ENCODE assay signal across 8 mouse cellular contexts in genomic region chr2:153694462-153695085, GRCm38 (mm10). TPM values are rescaled to one million over a fixed set of nuclear protein-coding genes. Genes with fewer than 3 reads are reported as not detected.
DNase-seq lines count a peak whose midpoint lies in the region; ATAC-seq lines count a peak whose summit lies in the region.

No protein-coding gene starts in this region.

- no peaks in the 10 kb centered on the region for H3K9me3 ChIP-seq in liver, embryonic 11.5 days (ENCODE audit: control insufficient read depth, low read length)

- no peak overlapping the region for H3K27ac ChIP-seq in liver, embryonic 11.5 days (ENCODE audit: low read depth, low read length)

- H3K4me3 ChIP-seq in liver, embryonic 11.5 days (ENCODE audit: low read depth, low read length) = no peak overlapping the region

- intact Hi-C loops in heart, postnatal 10 days (cut with DNase I) = no loop called here

- no peaks in the 10 kb centered on the region for H3K4me1 ChIP-seq in liver, embryonic 11.5 days (replicated peaks; ENCODE audit: control insufficient read depth, insufficient read depth, low read length)

- H3K27me3 ChIP-seq in liver, embryonic 11.5 days (replicated peaks; ENCODE audit: control insufficient read depth, insufficient read depth, low read length) = no peaks in the 10 kb centered on the region

- ATAC-seq in erythroid progenitor cell, adult 5-6 weeks (replicated peaks; ENCODE audit: low FRiP score, poor library complexity, severe bottlenecking) = peak; percentile 83
- 0 out of 2 replicates have a peak, but pooled peaks have one; percentile 31 for ATAC-seq in liver, embryonic 11.5 days (replicated peaks; ENCODE audit: low FRiP score)

- H3K4me2 ChIP-seq in liver, embryonic 11.5 days = no peak overlapping the region

- no peaks in the 10 kb centered on the region for H3K36me3 ChIP-seq in liver, embryonic 11.5 days (ENCODE audit: control insufficient read depth, insufficient read depth, low read length)

- H3K9ac ChIP-seq in liver, embryonic 11.5 days (ENCODE audit: low read depth, low read length) = no peak overlapping the region

- peak; percentile 34 to 60 for DNase-seq in heart, postnatal 10 days
- no peak for DNase-seq in heart, adult 11 months
- DNase-seq in CD4-positive, CD25-positive, alpha-beta regulatory T cell, adult 2 months (ENCODE audit: low read depth, low spot score) = peak; percentile 84
- peak; percentile 81 for DNase-seq in adrenal gland, postnatal 10 days
- DNase-seq in liver, embryonic 11.5 days (ENCODE audit: low spot score) = no peak
- peak; percentile 56 for DNase-seq in spleen, adult 12 weeks (ENCODE audit: low spot score)
- DNase-seq in adipocyte (ENCODE audit: low spot score) = no peak

- WGBS in liver, embryonic 11.5 days = 58% methylated on average over 19 of the region's 19 CpGs

RNA-seq across cellular contexts. Expression of gene Dnmt3c, which starts 1.9 kb away (rescaled TPM):
- total RNA-seq in heart, postnatal 10 days (2021) = not detected
- total RNA-seq in adrenal gland, postnatal 10 days (2021) = not detected
- not detected in 2 replicates for total RNA-seq in erythroid progenitor cell, adult 5-6 weeks (2015; ENCODE audit: low replicate concordance)
- total RNA-seq in erythroid progenitor cell, adult 5-6 weeks (2017; ENCODE audit: low replicate concordance) = 0.90 TPM in 1 of 2 replicates, not detected in the other
- 0.49 and 0.77 TPM in 2 replicates for polyA plus RNA-seq in liver, embryonic 11.5 days (2014; fragmentation: Nextera tagmentation; extraction: Ambion mirVana)

RNA-seq across cellular contexts. Expression of gene Dnmt3b, which starts 45.3 kb away (rescaled TPM):
- total RNA-seq in heart, postnatal 10 days (2021) = 1 to 10 TPM; 2.4 to 2.6 TPM
- total RNA-seq in adrenal gland, postnatal 10 days (2021) = 1 to 10 TPM; 4.3 to 6.5 TPM
- 0.36 TPM in 1 of 2 replicates, not detected in the other for total RNA-seq in erythroid progenitor cell, adult 5-6 weeks (2015; ENCODE audit: low replicate concordance)
- total RNA-seq in erythroid progenitor cell, adult 5-6 weeks (2017; ENCODE audit: low replicate concordance) = 0.98 and 1.4 TPM in 2 replicates
- 27.2 and 27.8 TPM in 2 replicates for polyA plus RNA-seq in liver, embryonic 11.5 days (2014; fragmentation: Nextera tagmentation; extraction: Ambion mirVana)

RNA-seq across cellular contexts. Expression of gene Mapre1, which starts 46.5 kb away (rescaled TPM):
- 100 to 1,000 TPM; 108 to 124 TPM for total RNA-seq in heart, postnatal 10 days (2021)
- 100 to 1,000 TPM; 107 to 115 TPM for total RNA-seq in adrenal gland, postnatal 10 days (2021)
- 75.0 and 109 TPM in 2 replicates for total RNA-seq in erythroid progenitor cell, adult 5-6 weeks (2015; ENCODE audit: low replicate concordance)
- total RNA-seq in erythroid progenitor cell, adult 5-6 weeks (2017; ENCODE audit: low replicate concordance) = 87.6 and 151 TPM in 2 replicates
- 235 and 274 TPM in 2 replicates for polyA plus RNA-seq in liver, embryonic 11.5 days (2014; fragmentation: Nextera tagmentation; extraction: Ambion mirVana)

Comparison
In these comparisons a context has a peak if more than half of its experiments do, and no peak if none do; other contexts are left out.
1. DNase-seq: peak in heart, postnatal 10 days (2 of 2), CD4-positive, CD25-positive, alpha-beta regulatory T cell, adult 2 months (single experiment), adrenal gland, postnatal 10 days (single experiment) and spleen, adult 12 weeks (single experiment); none in heart, adult 11 months (single experiment), liver, embryonic 11.5 days (single experiment) and adipocyte (single experiment).